Mouse (Mus musculus) hindbrain, embryonic 10.5 days (tissue): ENCODE results near the gene Gm14085. TPM values are rescaled to one million over a fixed set of nuclear protein-coding genes. Genes with fewer than 3 reads are reported as not detected.

Experiments used
- DNase-seq: peaks from one replicate; pipeline ENCODE4 v3.0.0-alpha.2; 2017; ENCODE audit warnings: low spot score
- H3K27ac ChIP-seq: fragments of 300-500 bp; sonication (generic); 2 replicates; pipeline ENCODE4 v1.5.1; 2016; ENCODE audit warnings: mild to moderate bottlenecking, moderate library complexity
- H3K27me3 ChIP-seq: fragments of 300-500 bp; sonication (generic); 2 replicates; pipeline ENCODE4 v1.6.1; 2016; ENCODE audit warnings: mild to moderate bottlenecking; ENCODE audit not compliant: poor library complexity, insufficient read depth, severe bottlenecking
- H3K36me3 ChIP-seq: fragments of 300-500 bp; sonication (generic); 2 replicates; pipeline ENCODE4 v1.6.1; 2016; ENCODE audit warnings: mild to moderate bottlenecking, moderate library complexity
- H3K4me1 ChIP-seq: fragments of 300-500 bp; sonication (generic); replicated peaks from 2 replicates; pipeline ENCODE4 v1.6.1; 2016; ENCODE audit warnings: mild to moderate bottlenecking
- H3K4me3 ChIP-seq: fragments of 300-500 bp; sonication (generic); 2 replicates; pipeline ENCODE4 v1.5.1; 2016; ENCODE audit warnings: mild to moderate bottlenecking, moderate library complexity
- H3K9me3 ChIP-seq: fragments of 300-500 bp; sonication (generic); 2 replicates; pipeline ENCODE4 v1.6.1; 2016; ENCODE audit warnings: mild to moderate bottlenecking, moderate library complexity
- WGBS: fragments of 180-500 bp; shearing (Covaris S2); methylation state at CpG from one replicate; pipeline ENCODE4 v1.1.7; 2016; 5-methylcytosine and 5-hydroxymethylcytosine counted together
- polyA plus RNA-seq: library from polyadenylated mRNA; unstranded; fragments of >200 nt; fragmentation: Nextera tagmentation; extraction: Ambion mirVana; gene quantifications from 2 replicates; pipeline ENCODE4 v1.2.1, GENCODE M21; 2016

The Gm14085 gene
- polyA plus RNA-seq, 1 experiment from 2014 or later = not detected

DNA sequence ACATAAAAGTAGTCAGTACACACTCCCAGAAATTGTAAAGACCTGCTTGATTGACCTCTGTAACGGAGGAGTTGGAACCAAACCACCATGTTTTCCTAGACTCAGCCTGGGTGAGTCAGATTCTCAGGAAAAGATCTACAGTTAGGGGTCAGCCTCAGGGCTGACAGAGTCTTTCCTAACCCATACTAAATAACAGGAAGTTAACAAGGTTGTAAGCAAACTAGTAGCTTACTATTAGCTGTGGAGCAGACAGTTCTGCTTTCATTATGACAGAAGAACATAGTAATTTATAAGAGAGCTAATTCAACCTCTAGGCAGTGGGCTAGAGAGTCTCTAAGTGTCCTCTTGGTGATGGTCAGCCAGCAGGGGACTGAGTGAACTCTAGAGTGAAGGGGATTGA lies 87.7 kb downstream of the Gm14085 start:
- WGBS = 81% methylated on average over 1 of the region's 1 CpGs
- H3K27ac ChIP-seq = no peak overlapping the region
- no peak for DNase-seq
- H3K4me3 ChIP-seq = no peak overlapping the region
- no peaks in the 10 kb centered on the region for H3K36me3 ChIP-seq
- no peaks in the 10 kb centered on the region for H3K27me3 ChIP-seq
- H3K4me1 ChIP-seq = no peaks in the 10 kb centered on the region
- H3K9me3 ChIP-seq = no peaks in the 10 kb centered on the region

DNA sequence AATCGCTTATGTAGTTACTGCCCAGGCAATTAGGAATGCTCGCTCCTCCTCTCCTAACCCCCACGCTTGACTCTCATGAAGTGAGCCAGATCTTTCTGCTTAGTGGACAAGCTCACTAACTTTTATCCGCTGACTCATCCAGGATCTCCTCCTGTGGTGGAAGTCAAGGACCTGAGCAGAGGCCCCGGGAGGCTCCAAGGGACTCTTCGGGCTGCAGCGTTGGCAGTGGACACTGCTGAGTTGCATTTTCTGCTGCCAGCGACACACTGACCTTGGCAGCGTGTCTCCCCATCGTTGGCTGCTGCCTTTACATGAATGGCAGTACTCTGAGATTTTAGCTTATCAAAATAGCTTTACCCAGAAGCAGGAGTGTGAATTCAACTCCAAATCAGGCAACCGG lies 90.7 kb downstream of the Gm14085 start:
- 82% methylated on average over 11 of the region's 11 CpGs for WGBS

GRCm38 (mm10) chr2:122576295-122576694 lies 91.6 kb downstream of the Gm14085 start:
- WGBS = 68% methylated on average over 5 of the region's 5 CpGs
- no peaks in the 10 kb centered on the region for H3K36me3 ChIP-seq
- no peaks in the 10 kb centered on the region for H3K4me1 ChIP-seq
- DNase-seq = no peak
- H3K9me3 ChIP-seq = no peaks in the 10 kb centered on the region
- H3K27me3 ChIP-seq = no peaks in the 10 kb centered on the region
- no peak overlapping the region for H3K4me3 ChIP-seq
- no peak overlapping the region for H3K27ac ChIP-seq

More for the DNA sequence above, 90.7 kb downstream of the Gm14085 start:
- Histone ChIP-seq H3K9me3 (no peaks in the 10 kb centered on the region), H3K4me3 (no peak overlapping the region), H3K27ac (no peak overlapping the region), H3K36me3 (no peaks in the 10 kb centered on the region), H3K27me3 (no peaks in the 10 kb centered on the region), H3K4me1 (no peaks in the 10 kb centered on the region)
- no peak for DNase-seq

DNA sequence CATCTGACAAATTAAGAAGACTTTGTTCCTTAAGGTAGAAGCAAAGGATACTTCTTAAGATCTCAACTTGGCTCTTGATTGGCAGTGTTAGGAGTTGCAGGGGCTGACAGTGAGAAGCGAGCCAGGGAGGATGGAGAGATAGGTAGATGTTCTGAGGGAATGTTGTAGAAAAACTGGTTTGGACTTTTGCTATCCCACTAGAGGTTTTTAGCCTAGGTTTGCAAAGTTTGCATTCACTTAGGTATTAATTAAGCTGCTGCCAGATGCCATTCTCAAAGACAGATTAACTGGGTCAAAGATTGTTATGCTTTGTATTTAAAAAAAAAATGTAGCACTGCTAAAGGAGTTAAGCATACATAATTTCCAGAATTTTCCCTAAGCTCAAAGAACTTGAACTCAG lies 92.6 kb downstream of the Gm14085 start:
- no peaks in the 10 kb centered on the region for H3K4me1 ChIP-seq
- no peaks in the 10 kb centered on the region for H3K27me3 ChIP-seq
- no peak overlapping the region for H3K27ac ChIP-seq
- no peaks in the 10 kb centered on the region for H3K9me3 ChIP-seq
- 69% methylated on average over 1 of the region's 1 CpGs for WGBS
- no peak for DNase-seq
- no peak overlapping the region for H3K4me3 ChIP-seq
- no peaks in the 10 kb centered on the region for H3K36me3 ChIP-seq

Other genes starting within 250 kb of the Gm14085 start
- not detected in 2 replicates for gene Duox2, start 186.5 kb upstream of the Gm14085 start, polyA plus RNA-seq
- gene Duoxa2, start 186.0 kb upstream of the Gm14085 start, polyA plus RNA-seq = not detected in 2 replicates
- not detected in 2 replicates for gene Duoxa1, start 171.2 kb upstream of the Gm14085 start, polyA plus RNA-seq
- 0.04 TPM in 1 of 2 replicates, not detected in the other for gene Duox1, start 169.3 kb upstream of the Gm14085 start, polyA plus RNA-seq
- 8.8 and 9.6 TPM in 2 replicates for gene Shf, start 115.8 kb upstream of the Gm14085 start, polyA plus RNA-seq
- not detected in 2 replicates for gene Slc28a2, start 58.5 kb upstream of the Gm14085 start, polyA plus RNA-seq
- gene Gatm, start 126.4 kb downstream of the Gm14085 start, polyA plus RNA-seq = 10.9 and 14.5 TPM in 2 replicates
- 0.21 and 0.47 TPM in 2 replicates for gene AA467197, start 152.0 kb downstream of the Gm14085 start, polyA plus RNA-seq
- 3.7 and 7.8 TPM in 2 replicates for gene Slc30a4, start 217.7 kb downstream of the Gm14085 start, polyA plus RNA-seq